Mouse (Mus musculus) olfactory bulb, adult 2 months (tissue): ENCODE measurements around the gene Tulp1.

ENCODE experiments used
- CTCF ChIP-seq: fragments of 200-500 bp; IDR thresholded peaks from 2 replicates; pipeline ENCODE4 v1.5.1; 2012; ENCODE audit warnings: low read depth, mild to moderate bottlenecking, low read length, moderate library complexity; ENCODE audit not compliant: insufficient read depth
- POLR2A ChIP-seq: fragments of 200-500 bp; IDR thresholded peaks from 2 replicates; pipeline ENCODE4 v1.6.1; 2012; ENCODE audit warnings: mild to moderate bottlenecking, low read depth, low read length, moderate library complexity; ENCODE audit not compliant: insufficient read depth

GRCm38 (mm10) chr17:28411381-28411960, 46.4 kb upstream of the Tulp1 start:
- no peak for TF ChIP-seq POLR2A
- TF ChIP-seq CTCF = no peak
